Mouse (Mus musculus): ENCODE measurements at regions not wholly inside any gene's neighbourhood (a gene's known extent, or its start where the extent isn't known, plus 50 kb on each side); places are given as distances from the start of the nearest gene placed in this dataset.

- ATAC-seq = no peak
- H3K36me3 ChIP-seq (ENCODE audit: control insufficient read depth, insufficient read depth) = no peaks in the 10 kb centered on the region
- H3K9me3 ChIP-seq (ENCODE audit: control insufficient read depth, low read length) = no peaks in the 10 kb centered on the region
- peak overlapping the region; percentile 9 for H3K9ac ChIP-seq (replicated peaks; ENCODE audit: low read depth, low read length)
- H3K27me3 ChIP-seq (replicated peaks; ENCODE audit: control insufficient read depth, insufficient read depth, low read length) = no peaks in the 10 kb centered on the region
- H3K4me3 ChIP-seq (replicated peaks; ENCODE audit: low read length) = peak overlapping the region; percentile 65
- H3K4me2 ChIP-seq (ENCODE audit: low read length) = peak overlapping the region; percentile 56
- H3K27ac ChIP-seq (ENCODE audit: low read length) = peak overlapping the region; percentile 31
- peaks cover 43% of the 10 kb centered on the region for H3K4me1 ChIP-seq (replicated peaks; ENCODE audit: control insufficient read depth, insufficient read depth, low read length)
- 25% methylated on average over 7 of the region's 7 CpGs for WGBS
These were observed 133.5 kb upstream of the Ubr2 start for GRCm38 (mm10) chr17:47143898-47144297.

- 11% methylated on average over 7 of the region's 7 CpGs for WGBS
- H3K27ac ChIP-seq (ENCODE audit: low read length) = peak overlapping the region; percentile 46; the same call in 1 of the 2 replicates
These were observed 132.5 kb upstream of the Ubr2 start for GRCm38 (mm10) chr17:47142885-47143284.

GRCm38 (mm10) chr17:47142276-47142675 is 131.9 kb upstream of the Ubr2 start:
- peak overlapping the region; percentile 83 for H3K9ac ChIP-seq (replicated peaks; ENCODE audit: low read depth, low read length)
- peak overlapping the region; percentile 98 for H3K27ac ChIP-seq (ENCODE audit: low read length)
- no peak for ATAC-seq
- peaks cover 46% of the 10 kb centered on the region for H3K4me1 ChIP-seq (replicated peaks; ENCODE audit: control insufficient read depth, insufficient read depth, low read length)
- H3K4me3 ChIP-seq (replicated peaks; ENCODE audit: low read length) = peak overlapping the region; percentile 65
- no peaks in the 10 kb centered on the region for H3K27me3 ChIP-seq (replicated peaks; ENCODE audit: control insufficient read depth, insufficient read depth, low read length)
- peak overlapping the region; percentile 56 for H3K4me2 ChIP-seq (ENCODE audit: low read length)
- H3K9me3 ChIP-seq (ENCODE audit: control insufficient read depth, low read length) = no peaks in the 10 kb centered on the region
- WGBS = 0% methylated on average over 7 of the region's 7 CpGs
- H3K36me3 ChIP-seq (ENCODE audit: control insufficient read depth, insufficient read depth) = no peaks in the 10 kb centered on the region

More at GRCm38 (mm10) chr17:47142885-47143284, 132.5 kb upstream of the Ubr2 start:
- Histone ChIP-seq H3K4me3 (replicated peaks; ENCODE audit: low read length) (peak overlapping the region; percentile 65), H3K9ac (replicated peaks; ENCODE audit: low read depth, low read length) (no peak overlapping the region), H3K4me1 (replicated peaks; ENCODE audit: control insufficient read depth, insufficient read depth, low read length) (peaks cover 46% of the 10 kb centered on the region), H3K27me3 (replicated peaks; ENCODE audit: control insufficient read depth, insufficient read depth, low read length) (no peaks in the 10 kb centered on the region), H3K4me2 (ENCODE audit: low read length) (peak overlapping the region; percentile 56), H3K36me3 (ENCODE audit: control insufficient read depth, insufficient read depth) (no peaks in the 10 kb centered on the region), H3K9me3 (ENCODE audit: control insufficient read depth, low read length) (no peaks in the 10 kb centered on the region)
- no peak for ATAC-seq

DNA sequence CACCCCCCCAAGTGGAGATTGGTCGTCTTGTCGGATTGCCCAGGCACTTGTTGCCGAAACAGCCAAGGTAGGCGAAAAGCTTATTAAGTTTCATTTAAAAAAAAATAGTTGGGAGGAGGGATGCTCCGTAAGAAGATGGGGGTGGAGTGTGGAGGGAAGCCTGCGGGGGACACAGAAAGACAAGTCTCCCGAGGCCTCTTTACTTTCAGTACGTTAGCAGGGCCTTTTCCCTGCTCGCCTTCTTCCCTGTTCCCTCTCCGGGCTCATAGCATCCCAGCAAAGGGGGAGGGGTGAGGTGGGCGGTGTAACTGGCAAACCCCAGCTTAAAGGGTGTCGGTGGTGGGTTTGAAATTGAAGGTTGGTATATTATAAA is 131.5 kb upstream of the Ubr2 start:
- peaks cover 44% of the 10 kb centered on the region for H3K4me1 ChIP-seq (replicated peaks; ENCODE audit: control insufficient read depth, insufficient read depth, low read length)
- no peaks in the 10 kb centered on the region for H3K27me3 ChIP-seq (replicated peaks; ENCODE audit: control insufficient read depth, insufficient read depth, low read length)
- peak overlapping the region; percentile 98 for H3K27ac ChIP-seq (ENCODE audit: low read length)
- H3K9me3 ChIP-seq (ENCODE audit: control insufficient read depth, low read length) = no peaks in the 10 kb centered on the region
- ATAC-seq = no peak
- 0% methylated on average over 12 of the region's 12 CpGs for WGBS
- peak overlapping the region; percentile 83 for H3K9ac ChIP-seq (replicated peaks; ENCODE audit: low read depth, low read length)
- H3K36me3 ChIP-seq (ENCODE audit: control insufficient read depth, insufficient read depth) = no peaks in the 10 kb centered on the region
- peak overlapping the region; percentile 56 for H3K4me2 ChIP-seq (ENCODE audit: low read length)
- H3K4me3 ChIP-seq (replicated peaks; ENCODE audit: low read length) = peak overlapping the region; percentile 65

GRCm38 (mm10) chr17:47140969-47141842 is 130.8 kb upstream of the Ubr2 start:
- 1% methylated on average over 34 of the region's 35 CpGs for WGBS

GRCm38 (mm10) chr17:47140241-47140968 is 130.0 kb upstream of the Ubr2 start:
- peaks cover 43% of the 10 kb centered on the region for H3K4me1 ChIP-seq (replicated peaks; ENCODE audit: control insufficient read depth, insufficient read depth, low read length)
- H3K9ac ChIP-seq (replicated peaks; ENCODE audit: low read depth, low read length) = peak overlapping the region; percentile 83
- ATAC-seq = peak; percentile 32
- H3K27ac ChIP-seq (ENCODE audit: low read length) = peak overlapping the region; percentile 98
- H3K36me3 ChIP-seq (ENCODE audit: control insufficient read depth, insufficient read depth) = no peaks in the 10 kb centered on the region
- H3K4me2 ChIP-seq (ENCODE audit: low read length) = peak overlapping the region; percentile 56
- H3K27me3 ChIP-seq (replicated peaks; ENCODE audit: control insufficient read depth, insufficient read depth, low read length) = no peaks in the 10 kb centered on the region
- H3K9me3 ChIP-seq (ENCODE audit: control insufficient read depth, low read length) = no peaks in the 10 kb centered on the region
- peak overlapping the region; percentile 65 for H3K4me3 ChIP-seq (replicated peaks; ENCODE audit: low read length)
- under 1% methylated on average over 28 of the region's 53 CpGs for WGBS

More at GRCm38 (mm10) chr17:47140969-47141842, 130.8 kb upstream of the Ubr2 start:
- H3K4me1 ChIP-seq (replicated peaks; ENCODE audit: control insufficient read depth, insufficient read depth, low read length) = peaks cover 44% of the 10 kb centered on the region
- H3K27me3 ChIP-seq (replicated peaks; ENCODE audit: control insufficient read depth, insufficient read depth, low read length) = no peaks in the 10 kb centered on the region
- peak overlapping the region; percentile 56 for H3K4me2 ChIP-seq (ENCODE audit: low read length)
- peak; percentile 54 for ATAC-seq
- peak overlapping the region; percentile 83 for H3K9ac ChIP-seq (replicated peaks; ENCODE audit: low read depth, low read length)
- no peaks in the 10 kb centered on the region for H3K9me3 ChIP-seq (ENCODE audit: control insufficient read depth, low read length)
- peak overlapping the region; percentile 65 for H3K4me3 ChIP-seq (replicated peaks; ENCODE audit: low read length)
- H3K36me3 ChIP-seq (ENCODE audit: control insufficient read depth, insufficient read depth) = no peaks in the 10 kb centered on the region
- H3K27ac ChIP-seq (ENCODE audit: low read length) = peak overlapping the region; percentile 98

DNA sequence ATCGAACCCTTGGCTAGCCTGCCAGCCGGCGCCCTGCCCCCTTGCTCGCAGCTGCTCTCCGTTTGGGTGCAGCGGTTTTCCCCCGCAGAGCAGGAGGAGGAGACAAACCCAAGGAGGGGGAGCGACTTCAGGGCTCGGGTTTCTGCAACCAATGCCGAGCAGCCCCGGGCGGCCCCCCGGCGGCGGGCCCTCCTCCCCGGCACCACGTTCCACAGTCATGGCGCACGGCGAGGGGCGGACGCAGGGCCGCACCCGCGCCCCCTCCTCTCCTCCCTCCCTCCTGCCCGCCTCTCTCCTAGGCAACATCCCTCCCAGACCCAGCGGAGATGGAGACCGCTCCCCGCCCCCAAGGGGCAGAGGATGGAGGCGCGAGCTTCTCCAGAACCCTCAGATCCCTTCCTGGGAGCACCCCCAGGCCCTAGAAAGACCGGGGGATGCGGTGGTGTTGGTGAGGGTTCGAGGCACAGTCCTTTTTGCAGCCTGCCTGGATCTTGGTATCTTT is 129.4 kb upstream of the Ubr2 start:
- Histone ChIP-seq H3K4me3 (replicated peaks; ENCODE audit: low read length) (peak overlapping the region; percentile 65), H3K4me1 (replicated peaks; ENCODE audit: control insufficient read depth, insufficient read depth, low read length) (peaks cover 38% of the 10 kb centered on the region), H3K4me2 (ENCODE audit: low read length) (peak overlapping the region; percentile 56), H3K27ac (ENCODE audit: low read length) (peak overlapping the region; percentile 98), H3K27me3 (replicated peaks; ENCODE audit: control insufficient read depth, insufficient read depth, low read length) (no peaks in the 10 kb centered on the region), H3K9ac (replicated peaks; ENCODE audit: low read depth, low read length) (peak overlapping the region; percentile 83), H3K36me3 (ENCODE audit: control insufficient read depth, insufficient read depth) (no peaks in the 10 kb centered on the region), H3K9me3 (ENCODE audit: control insufficient read depth, low read length) (no peaks in the 10 kb centered on the region)
- under 1% methylated on average over 30 of the region's 34 CpGs for WGBS
- peak; percentile 95 for ATAC-seq

- ATAC-seq = no peak
- Histone ChIP-seq H3K27me3 (replicated peaks; ENCODE audit: control insufficient read depth, insufficient read depth, low read length) (no peaks in the 10 kb centered on the region), H3K4me1 (replicated peaks; ENCODE audit: control insufficient read depth, insufficient read depth, low read length) (peaks cover 32% of the 10 kb centered on the region), H3K4me2 (ENCODE audit: low read length) (peak overlapping the region; percentile 56), H3K36me3 (ENCODE audit: control insufficient read depth, insufficient read depth) (no peaks in the 10 kb centered on the region), H3K27ac (ENCODE audit: low read length) (peak overlapping the region; percentile 67), H3K9ac (replicated peaks; ENCODE audit: low read depth, low read length) (peak overlapping the region; percentile 83), H3K4me3 (replicated peaks; ENCODE audit: low read length) (peak overlapping the region; percentile 65), H3K9me3 (ENCODE audit: control insufficient read depth, low read length) (no peaks in the 10 kb centered on the region)
- WGBS = 2% methylated on average over 26 of the region's 27 CpGs
These were observed 128.8 kb upstream of the Ubr2 start for GRCm38 (mm10) chr17:47139171-47139617.

- no peak for ATAC-seq
- Histone ChIP-seq H3K4me1 (replicated peaks; ENCODE audit: control insufficient read depth, insufficient read depth, low read length) (peaks cover 22% of the 10 kb centered on the region), H3K4me3 (replicated peaks; ENCODE audit: low read length) (no peak overlapping the region), H3K36me3 (ENCODE audit: control insufficient read depth, insufficient read depth) (no peaks in the 10 kb centered on the region), H3K9ac (replicated peaks; ENCODE audit: low read depth, low read length) (no peak overlapping the region), H3K4me2 (ENCODE audit: low read length) (no peak overlapping the region), H3K27ac (ENCODE audit: low read length) (no peak overlapping the region), H3K27me3 (replicated peaks; ENCODE audit: control insufficient read depth, insufficient read depth, low read length) (no peaks in the 10 kb centered on the region), H3K9me3 (ENCODE audit: control insufficient read depth, low read length) (no peaks in the 10 kb centered on the region)
- 41% methylated on average over 6 of the region's 6 CpGs for WGBS
These were observed 127.8 kb upstream of the Ubr2 start for GRCm38 (mm10) chr17:47138174-47138573.
